Mouse (Mus musculus): ENCODE results near the gene Miga2. TPM values are rescaled to one million over a fixed set of nuclear protein-coding genes. Genes with fewer than 3 reads are reported as not detected.
A peak's percentile ranks its signal among the peaks of the same experiment; 100 is the strongest.

Gene Miga2
- polyA plus RNA-seq, 1 experiment from 2014 or later, result 38.7 TPM

GRCm38 (mm10) chr2:30399191-30400171 lies 35.4 kb downstream of the Miga2 start:
- Histone ChIP-seq H3K4me2 (ENCODE audit: low read depth, low read length) (no peak overlapping the region), H3K9me3 (replicated peaks; ENCODE audit: control insufficient read depth, low read length) (no peaks in the 10 kb centered on the region), H3K9ac (ENCODE audit: low read length) (no peak overlapping the region; the same call in none of the 2 replicates), H3K36me3 (ENCODE audit: control insufficient read depth, insufficient read depth) (peaks cover 38% of the 10 kb centered on the region), H3K4me3 (ENCODE audit: low read length) (no peak overlapping the region), H3K4me1 (ENCODE audit: control insufficient read depth, insufficient read depth, low read length) (peaks cover 11% of the 10 kb centered on the region; the same call in 1 of the 2 replicates), H3K27ac (ENCODE audit: low read length) (peak overlapping the region; percentile 85), H3K27me3 (ENCODE audit: control insufficient read depth, insufficient read depth, low read length) (no peaks in the 10 kb centered on the region)
- ATAC-seq (replicated peaks; ENCODE audit: extremely low read depth, insufficient read depth, low FRiP score), result peak; percentile 68
- 51% methylated on average over 20 of the region's 20 CpGs for WGBS

- H3K27ac ChIP-seq (ENCODE audit: low read length), result no peak overlapping the region
- no peak overlapping the region for H3K9ac ChIP-seq (ENCODE audit: low read length)
- ATAC-seq (replicated peaks; ENCODE audit: extremely low read depth, insufficient read depth, low FRiP score), result no peak
- no peak overlapping the region for H3K4me3 ChIP-seq (ENCODE audit: low read length)
- 70% methylated on average over 1 of the region's 1 CpGs for whole genome bisulfite sequencing
- H3K9me3 ChIP-seq (replicated peaks; ENCODE audit: control insufficient read depth, low read length), result no peaks in the 10 kb centered on the region
- peaks cover 52% of the 10 kb centered on the region for H3K36me3 ChIP-seq (ENCODE audit: control insufficient read depth, insufficient read depth)
- no peaks in the 10 kb centered on the region for H3K27me3 ChIP-seq (ENCODE audit: control insufficient read depth, insufficient read depth, low read length)
- peaks cover 11% of the 10 kb centered on the region; the same call in 1 of the 2 replicates for H3K4me1 ChIP-seq (ENCODE audit: control insufficient read depth, insufficient read depth, low read length)
- no peak overlapping the region for H3K4me2 ChIP-seq (ENCODE audit: low read depth, low read length)
Measured at GRCm38 (mm10) chr2:30401581-30401980, 37.5 kb downstream of the Miga2 start.

GRCm38 (mm10) chr2:30402351-30402826 lies 38.4 kb downstream of the Miga2 start:
- ATAC-seq (replicated peaks; ENCODE audit: extremely low read depth, insufficient read depth, low FRiP score), result no peak
- Histone ChIP-seq H3K4me3 (ENCODE audit: low read length) (no peak overlapping the region), H3K27ac (ENCODE audit: low read length) (no peak overlapping the region), H3K9ac (ENCODE audit: low read length) (no peak overlapping the region), H3K9me3 (replicated peaks; ENCODE audit: control insufficient read depth, low read length) (no peaks in the 10 kb centered on the region), H3K4me1 (ENCODE audit: control insufficient read depth, insufficient read depth, low read length) (peaks cover 11% of the 10 kb centered on the region; the same call in 1 of the 2 replicates), H3K27me3 (ENCODE audit: control insufficient read depth, insufficient read depth, low read length) (no peaks in the 10 kb centered on the region), H3K36me3 (ENCODE audit: control insufficient read depth, insufficient read depth) (peaks cover 52% of the 10 kb centered on the region), H3K4me2 (ENCODE audit: low read depth, low read length) (no peak overlapping the region)
- 91% methylated on average over 9 of the region's 9 CpGs for WGBS

DNA sequence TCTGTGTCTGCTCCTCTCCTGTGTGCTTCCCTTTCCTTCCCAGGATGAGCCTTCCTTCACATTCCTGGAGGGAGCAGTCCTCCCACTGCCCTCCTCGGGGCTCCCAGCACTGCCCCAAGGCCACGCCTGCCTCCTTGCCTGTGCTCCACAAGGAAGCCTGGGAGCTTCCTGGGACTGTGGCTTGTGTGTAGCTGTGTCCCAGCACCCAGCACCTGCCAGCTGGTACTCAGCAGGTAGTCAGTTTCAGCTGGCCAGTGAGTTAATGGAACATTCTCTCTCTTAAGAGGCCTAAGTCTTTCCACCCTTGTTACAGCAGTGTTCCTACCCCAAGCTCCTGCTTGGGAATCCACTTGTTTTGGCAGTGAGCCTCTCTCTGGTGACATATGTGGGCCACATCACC lies 38.8 kb downstream of the Miga2 start:
- Histone ChIP-seq H3K4me3 (ENCODE audit: low read length) (no peak overlapping the region), H3K4me1 (ENCODE audit: control insufficient read depth, insufficient read depth, low read length) (peaks cover 11% of the 10 kb centered on the region; the same call in 1 of the 2 replicates)
- 57% methylated on average over 2 of the region's 2 CpGs for WGBS

GRCm38 (mm10) chr2:30403870-30404269 lies 39.8 kb downstream of the Miga2 start:
- no peak overlapping the region for H3K27ac ChIP-seq (ENCODE audit: low read length)
- ATAC-seq (replicated peaks; ENCODE audit: extremely low read depth, insufficient read depth, low FRiP score), result no peak
- no peaks in the 10 kb centered on the region for H3K27me3 ChIP-seq (ENCODE audit: control insufficient read depth, insufficient read depth, low read length)
- H3K36me3 ChIP-seq (ENCODE audit: control insufficient read depth, insufficient read depth), result peaks cover 60% of the 10 kb centered on the region
- no peaks in the 10 kb centered on the region for H3K9me3 ChIP-seq (replicated peaks; ENCODE audit: control insufficient read depth, low read length)
- no peak overlapping the region for H3K4me2 ChIP-seq (ENCODE audit: low read depth, low read length)
- H3K4me3 ChIP-seq (ENCODE audit: low read length), result no peak overlapping the region
- no peak overlapping the region for H3K9ac ChIP-seq (ENCODE audit: low read length)
- H3K4me1 ChIP-seq (ENCODE audit: control insufficient read depth, insufficient read depth, low read length), result peaks cover 11% of the 10 kb centered on the region
- 73% methylated on average over 1 of the region's 1 CpGs for WGBS

More for the DNA sequence above, 38.8 kb downstream of the Miga2 start:
- no peak overlapping the region for H3K9ac ChIP-seq (ENCODE audit: low read length)
- H3K27me3 ChIP-seq (ENCODE audit: control insufficient read depth, insufficient read depth, low read length), result no peaks in the 10 kb centered on the region
- ATAC-seq (replicated peaks; ENCODE audit: extremely low read depth, insufficient read depth, low FRiP score), result no peak
- peaks cover 53% of the 10 kb centered on the region for H3K36me3 ChIP-seq (ENCODE audit: control insufficient read depth, insufficient read depth)
- H3K27ac ChIP-seq (ENCODE audit: low read length), result no peak overlapping the region
- no peaks in the 10 kb centered on the region for H3K9me3 ChIP-seq (replicated peaks; ENCODE audit: control insufficient read depth, low read length)
- no peak overlapping the region for H3K4me2 ChIP-seq (ENCODE audit: low read depth, low read length)

DNA sequence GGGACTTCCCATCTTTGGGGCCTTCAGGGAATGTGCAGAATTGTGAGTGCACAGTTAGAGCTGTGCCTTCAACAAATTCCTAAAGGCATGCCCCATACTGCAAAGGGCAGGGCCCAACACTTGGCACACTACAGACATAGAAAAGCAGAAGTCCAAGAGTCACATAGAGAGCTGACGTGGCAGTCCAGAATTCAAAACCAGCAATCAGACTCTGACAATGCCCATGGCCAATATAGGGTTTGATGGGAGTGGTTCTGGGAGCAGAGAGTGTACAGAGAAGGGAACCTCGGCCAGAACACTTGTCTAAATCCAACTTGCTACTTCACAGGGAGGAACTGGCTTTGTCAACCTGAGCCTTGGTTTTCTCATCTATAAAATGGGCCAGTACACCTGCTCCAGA lies 43.2 kb downstream of the Miga2 start:
- H3K4me2 ChIP-seq (ENCODE audit: low read depth, low read length), result no peak overlapping the region
- H3K9ac ChIP-seq (ENCODE audit: low read length), result no peak overlapping the region
- H3K4me3 ChIP-seq (ENCODE audit: low read length), result no peak overlapping the region
- peaks cover 18% of the 10 kb centered on the region for H3K4me1 ChIP-seq (ENCODE audit: control insufficient read depth, insufficient read depth, low read length)
- H3K27ac ChIP-seq (ENCODE audit: low read length), result no peak overlapping the region
- peaks cover 48% of the 10 kb centered on the region for H3K36me3 ChIP-seq (ENCODE audit: control insufficient read depth, insufficient read depth)
- no peaks in the 10 kb centered on the region for H3K9me3 ChIP-seq (replicated peaks; ENCODE audit: control insufficient read depth, low read length)
- no peaks in the 10 kb centered on the region for H3K27me3 ChIP-seq (ENCODE audit: control insufficient read depth, insufficient read depth, low read length)
- WGBS, result 90% methylated on average over 2 of the region's 2 CpGs
- ATAC-seq (replicated peaks; ENCODE audit: extremely low read depth, insufficient read depth, low FRiP score), result no peak

GRCm38 (mm10) chr2:30407778-30408177 lies 43.7 kb downstream of the Miga2 start:
- peaks cover 43% of the 10 kb centered on the region for H3K36me3 ChIP-seq (ENCODE audit: control insufficient read depth, insufficient read depth)
- no peak overlapping the region for H3K4me3 ChIP-seq (ENCODE audit: low read length)
- H3K27ac ChIP-seq (ENCODE audit: low read length), result no peak overlapping the region
- WGBS, result 84% methylated on average over 10 of the region's 10 CpGs
- ATAC-seq (replicated peaks; ENCODE audit: extremely low read depth, insufficient read depth, low FRiP score), result no peak
- H3K27me3 ChIP-seq (ENCODE audit: control insufficient read depth, insufficient read depth, low read length), result no peaks in the 10 kb centered on the region
- peaks cover 18% of the 10 kb centered on the region for H3K4me1 ChIP-seq (ENCODE audit: control insufficient read depth, insufficient read depth, low read length)
- no peaks in the 10 kb centered on the region for H3K9me3 ChIP-seq (replicated peaks; ENCODE audit: control insufficient read depth, low read length)
- no peak overlapping the region for H3K9ac ChIP-seq (ENCODE audit: low read length)
- no peak overlapping the region for H3K4me2 ChIP-seq (ENCODE audit: low read depth, low read length)

DNA sequence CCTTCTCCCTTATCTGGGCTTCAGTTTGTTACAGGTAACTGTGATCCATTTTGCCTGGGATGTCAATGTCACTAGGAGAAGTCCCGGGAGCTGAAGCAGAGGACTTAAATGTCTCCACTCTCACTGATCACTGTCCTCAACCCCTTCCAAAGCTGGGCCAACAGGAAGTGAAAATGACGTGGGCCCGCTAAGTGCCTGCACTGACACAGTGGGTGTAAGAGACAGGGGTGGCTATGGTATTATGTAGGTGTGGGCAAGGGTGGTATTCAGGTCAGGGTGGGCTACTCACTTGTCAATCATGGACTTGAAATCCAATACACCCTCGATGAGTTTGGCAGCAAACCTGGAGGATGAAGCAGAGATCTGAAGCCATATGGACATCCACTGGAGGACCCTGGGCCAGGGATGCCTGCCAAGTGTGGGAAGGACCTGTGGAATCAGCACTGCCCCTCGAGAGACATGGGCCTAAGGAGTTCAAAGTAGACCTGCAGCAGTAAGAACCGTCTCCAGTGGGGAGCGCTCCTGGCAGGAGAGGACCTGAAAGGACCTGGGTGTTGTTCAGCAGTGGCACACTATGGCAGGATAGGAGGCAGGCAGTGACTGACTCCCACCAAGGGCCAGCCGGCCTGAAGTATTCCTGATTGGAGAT lies 44.5 kb downstream of the Miga2 start:
- no peaks in the 10 kb centered on the region for H3K9me3 ChIP-seq (replicated peaks; ENCODE audit: control insufficient read depth, low read length)
- WGBS, result 82% methylated on average over 8 of the region's 8 CpGs
- peak overlapping the region; percentile 53 for H3K27ac ChIP-seq (ENCODE audit: low read length)
- no peak overlapping the region for H3K4me2 ChIP-seq (ENCODE audit: low read depth, low read length)
- no peak overlapping the region for H3K4me3 ChIP-seq (ENCODE audit: low read length)
- H3K4me1 ChIP-seq (ENCODE audit: control insufficient read depth, insufficient read depth, low read length), result peaks cover 21% of the 10 kb centered on the region
- ATAC-seq (replicated peaks; ENCODE audit: extremely low read depth, insufficient read depth, low FRiP score), result no peak
- H3K27me3 ChIP-seq (ENCODE audit: control insufficient read depth, insufficient read depth, low read length), result no peaks in the 10 kb centered on the region
- H3K9ac ChIP-seq (ENCODE audit: low read length), result no peak overlapping the region
- peaks cover 38% of the 10 kb centered on the region for H3K36me3 ChIP-seq (ENCODE audit: control insufficient read depth, insufficient read depth)
